Mouse (Mus musculus) kidney, adult 8-10 months (tissue): Measurements from ENCODE around the gene Il22ra1.
A peak's percentile ranks its signal among the peaks of the same experiment; 100 is the strongest.
"Not testable (repeated sequence)": the region's sequence is repeated elsewhere in the genome, so short reads cannot be mapped to it uniquely, and the experiment has no call there.

ENCODE experiments used
- DNase-seq, 2 experiments: peaks; one replicate each; pipeline ENCODE4 v3.0.0; 2022

Il22ra1 gene

GRCm38 (mm10) chr4:135727817-135728216 is at the start of gene Il22ra1:
Gene Il22ra1, plus strand, starts transcription at chr4:135728172.
- DNase-seq: peak; percentile 92 to 93

DNA sequence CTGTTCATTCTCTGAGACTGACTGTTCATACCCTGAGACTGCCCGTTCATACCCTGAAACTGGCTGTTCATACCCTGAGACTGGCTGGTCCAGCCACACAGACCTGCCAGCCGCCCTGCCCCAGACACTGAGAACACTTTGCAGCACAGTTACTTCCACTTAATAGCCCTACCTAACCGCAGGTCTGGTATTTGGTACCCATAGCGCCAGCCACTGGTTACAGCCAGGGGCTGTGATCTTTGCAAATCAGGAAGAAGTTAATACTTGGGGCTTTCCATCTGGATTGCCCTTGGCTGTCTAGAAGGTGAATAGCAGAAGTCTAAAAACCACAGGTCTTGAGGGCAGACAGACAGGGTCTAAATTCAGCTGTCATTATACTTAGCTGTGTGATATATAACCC is 48.7 kb upstream of the Il22ra1 start:
- no peak for DNase-seq

GRCm38 (mm10) chr4:135681789-135682188 is 46.2 kb upstream of the Il22ra1 start:
- DNase-seq: no peak

GRCm38 (mm10) chr4:135683553-135683952 is 44.4 kb upstream of the Il22ra1 start:
- DNase-seq: peak; percentile 31 to 61

DNA sequence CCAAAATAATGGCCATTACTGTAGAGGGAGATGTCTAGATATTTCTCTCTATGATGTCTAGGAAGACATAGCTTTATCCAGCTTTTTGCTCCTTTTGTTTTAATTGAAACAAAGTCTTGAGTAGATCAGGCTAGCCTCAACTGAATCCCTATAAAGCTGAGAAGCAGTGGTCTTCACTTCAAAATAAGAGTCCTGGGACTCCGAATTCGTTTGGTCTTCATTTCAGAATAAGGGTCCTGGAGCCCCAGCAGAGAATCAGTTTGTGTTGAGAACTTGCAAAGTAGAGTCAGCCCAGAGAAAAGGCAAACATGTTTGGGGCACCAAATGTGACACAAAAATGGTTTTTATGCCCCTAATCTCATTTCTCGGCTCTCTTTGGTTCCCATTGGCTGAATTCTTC is 43.2 kb upstream of the Il22ra1 start:
- no peak for DNase-seq

DNA sequence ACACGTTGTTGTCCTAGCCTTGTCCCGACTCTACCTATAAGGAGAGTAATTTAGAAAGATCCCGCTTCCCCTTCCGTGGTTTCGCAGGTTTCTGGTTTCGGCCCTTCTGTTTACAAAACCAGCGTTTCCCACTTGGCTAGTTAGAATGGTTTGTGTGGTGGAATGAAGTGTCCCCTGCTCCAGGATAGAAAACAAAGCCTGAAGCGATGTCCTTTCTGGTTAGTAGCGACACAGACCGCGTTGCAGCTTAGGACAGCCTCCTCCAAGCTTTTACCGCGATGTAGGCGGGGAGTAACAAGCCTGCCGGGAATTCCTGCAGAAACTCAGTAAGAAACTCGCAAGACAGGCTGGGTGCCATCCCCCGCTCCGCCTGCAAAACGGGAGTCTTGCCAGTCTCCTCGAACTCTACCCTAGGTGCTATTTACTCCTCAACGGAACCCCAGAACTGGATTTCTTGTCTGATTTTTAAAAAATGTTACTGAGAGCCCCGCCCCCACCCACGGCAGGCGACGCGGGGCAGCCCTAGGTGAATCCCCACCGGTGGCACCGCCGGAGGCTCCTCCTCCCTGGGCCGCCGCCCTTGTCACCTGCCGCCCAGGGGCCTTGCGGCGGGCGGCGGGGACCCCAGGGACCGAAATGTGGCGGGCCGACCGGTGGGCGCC is 41.9 kb upstream of the Il22ra1 start, which contains the start of gene Ifnlr1:
Gene Ifnlr1, plus strand, starts transcription at position 382 of the 662 bp plus-strand sequence.
- peak; percentile 49 to 55 for DNase-seq

DNA sequence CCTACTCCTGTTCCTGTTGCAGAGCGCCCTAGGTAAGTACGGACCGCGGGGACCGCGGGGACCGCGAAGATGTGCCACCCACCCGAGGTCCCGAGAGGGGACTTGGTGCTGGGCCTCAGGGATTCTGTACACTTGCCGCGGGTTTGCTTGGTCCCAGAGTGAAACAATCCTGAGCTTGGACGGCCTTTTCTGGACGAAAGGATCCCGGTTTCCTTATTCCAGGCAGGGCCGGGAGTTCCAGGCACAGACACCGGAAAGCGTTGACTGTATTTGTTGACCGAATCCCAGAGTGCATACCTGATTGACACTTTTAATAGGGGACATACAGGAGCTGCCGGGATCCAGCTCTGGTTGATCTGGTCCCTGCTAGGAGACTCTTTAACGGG is 41.4 kb upstream of the Il22ra1 start:
- DNase-seq: no peak

GRCm38 (mm10) chr4:135689797-135690196 is 38.2 kb upstream of the Il22ra1 start:
- no peak for DNase-seq

- peak; percentile 21 to 43 for DNase-seq
Observed at GRCm38 (mm10) chr4:135690241-135690640, 37.7 kb upstream of the Il22ra1 start.

DNA sequence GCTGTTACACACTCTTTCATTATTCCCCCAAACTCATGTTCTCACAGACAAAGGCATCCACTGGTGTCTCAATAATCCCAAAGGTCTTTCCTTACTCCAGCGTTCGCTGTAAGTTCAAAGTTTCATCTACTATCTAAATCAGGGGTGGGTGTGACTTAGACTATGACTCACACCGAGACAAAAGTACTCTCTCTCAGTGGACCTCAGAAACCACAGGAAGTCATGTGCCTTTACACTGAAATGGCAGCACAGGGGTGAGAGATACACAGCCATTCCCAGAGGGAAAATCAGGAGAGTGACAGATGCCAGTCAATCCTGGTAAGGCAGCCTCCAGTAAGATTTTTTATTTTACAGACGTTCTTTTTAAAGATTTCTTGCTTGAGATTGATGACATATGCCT is 35.1 kb upstream of the Il22ra1 start:
- no peak for DNase-seq

DNA sequence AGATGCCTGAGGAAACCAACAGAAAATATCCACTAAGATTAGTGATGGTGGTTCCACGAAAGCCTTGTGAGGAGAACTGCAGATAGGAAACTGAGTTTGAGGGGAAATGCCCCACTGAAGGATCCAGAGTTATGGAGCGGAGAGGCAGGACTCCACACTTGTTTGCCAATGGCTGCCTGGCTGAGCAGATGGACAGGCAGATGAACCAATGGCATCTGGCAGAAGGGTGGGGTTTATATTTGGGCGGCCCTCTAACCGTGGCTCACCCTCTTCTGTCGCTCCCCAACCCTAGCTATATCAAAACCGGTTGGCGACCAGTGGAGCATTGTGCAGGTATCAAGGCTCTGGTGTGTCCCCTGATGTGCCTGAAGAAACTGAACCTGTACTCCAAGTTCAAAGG is 29.5 kb upstream of the Il22ra1 start:
- no peak for DNase-seq

DNA sequence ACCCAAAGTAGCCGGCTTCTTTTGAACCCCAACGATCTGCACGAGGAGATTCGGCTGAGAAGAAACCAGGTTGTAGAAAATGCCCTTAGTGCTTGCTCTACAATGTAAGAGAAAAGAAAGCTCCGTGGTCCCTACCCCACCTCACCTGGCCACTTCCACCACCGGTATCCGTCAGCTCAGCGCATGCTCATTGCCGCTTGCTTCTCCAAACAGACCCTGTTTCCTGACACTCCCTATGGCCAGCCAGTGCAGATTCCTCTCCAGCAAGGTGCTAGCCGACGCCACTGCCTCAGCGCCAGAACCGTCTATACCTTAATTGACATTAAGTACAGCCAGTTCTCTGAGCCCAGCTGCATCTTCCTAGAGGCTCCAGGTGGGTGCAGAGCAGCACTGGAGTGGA is 24.5 kb upstream of the Il22ra1 start:
- no peak for DNase-seq

DNA sequence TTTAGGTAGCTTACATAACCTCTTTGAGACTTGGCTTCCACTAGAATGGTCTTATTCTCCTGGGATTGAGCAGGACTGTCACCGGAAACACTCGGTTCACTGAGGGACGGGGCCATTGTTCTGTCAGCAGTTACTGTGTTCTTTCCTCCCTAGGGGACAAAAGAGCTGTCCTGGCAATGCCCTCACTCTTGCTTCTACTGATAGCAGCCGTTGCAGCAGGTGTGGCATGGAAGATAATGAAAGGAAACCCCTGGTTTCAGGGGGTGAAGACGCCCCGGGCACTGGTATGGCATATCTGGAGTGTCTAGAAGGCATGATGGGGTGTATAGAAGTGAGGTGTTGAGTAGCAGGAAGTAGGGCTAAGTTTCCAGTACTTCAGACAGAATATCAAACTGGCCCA is 24.0 kb upstream of the Il22ra1 start:
- peak in 1 of 2 experiments; percentile 62 for DNase-seq

GRCm38 (mm10) chr4:135706045-135706444 is 21.9 kb upstream of the Il22ra1 start:
- DNase-seq: no peak

DNA sequence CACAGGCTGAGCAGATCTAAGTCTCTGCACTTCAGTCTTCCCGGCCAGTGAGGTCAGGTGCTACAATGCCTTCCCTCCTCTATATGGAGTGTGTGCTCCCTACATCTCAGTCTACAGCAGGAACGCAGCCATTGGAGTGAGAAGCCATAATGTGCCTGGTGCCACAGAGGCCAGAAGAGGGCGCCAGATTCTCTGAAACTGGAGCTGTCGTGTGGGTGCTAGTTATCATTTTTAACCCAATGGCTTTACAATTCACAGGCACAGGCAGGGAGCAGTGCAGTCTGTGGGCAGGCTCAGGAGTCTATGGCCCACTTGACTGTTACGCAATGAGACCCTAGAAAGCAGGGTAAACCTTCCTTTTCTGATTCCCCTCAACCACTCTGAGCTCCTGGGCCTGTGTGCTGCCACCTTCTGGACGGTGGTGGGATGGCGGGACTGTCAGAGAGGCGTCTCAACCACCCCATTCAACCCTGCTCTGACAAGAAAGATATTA is 18.9 kb upstream of the Il22ra1 start:
- peak; percentile 57 to 86 for DNase-seq

- no peak for DNase-seq
Observed at GRCm38 (mm10) chr4:135709621-135710020, 18.4 kb upstream of the Il22ra1 start.

DNA sequence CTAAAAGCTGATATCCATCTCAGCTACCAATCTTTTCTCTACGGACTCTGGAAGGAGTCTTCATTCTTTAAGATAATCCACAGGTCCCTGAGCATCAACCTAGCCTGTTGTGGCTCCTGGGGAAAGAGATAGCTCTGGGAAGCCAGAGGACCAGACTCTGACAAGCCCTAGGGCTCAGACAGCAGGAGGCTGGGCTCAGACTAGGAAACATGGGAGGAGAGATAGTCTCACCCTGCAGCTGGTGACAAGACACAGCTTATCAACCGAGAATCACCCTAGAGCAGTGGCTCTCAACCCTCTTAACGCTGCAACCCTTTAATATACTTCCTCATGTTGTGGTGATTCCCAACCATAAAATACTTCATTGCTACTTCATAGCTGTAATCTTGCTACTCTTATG is 17.6 kb upstream of the Il22ra1 start:
- DNase-seq: no peak

GRCm38 (mm10) chr4:135714776-135715175 is 13.2 kb upstream of the Il22ra1 start:
- DNase-seq: no peak

- not testable (repeated sequence) for DNase-seq
Observed at GRCm38 (mm10) chr4:135716438-135716837, 11.5 kb upstream of the Il22ra1 start.

GRCm38 (mm10) chr4:135722540-135723290 is 5.3 kb upstream of the Il22ra1 start:
- peak in 1 of 2 experiments; percentile 20 for DNase-seq

- no peak for DNase-seq
Observed at GRCm38 (mm10) chr4:135726416-135726815, 1.6 kb upstream of the Il22ra1 start.

DNA sequence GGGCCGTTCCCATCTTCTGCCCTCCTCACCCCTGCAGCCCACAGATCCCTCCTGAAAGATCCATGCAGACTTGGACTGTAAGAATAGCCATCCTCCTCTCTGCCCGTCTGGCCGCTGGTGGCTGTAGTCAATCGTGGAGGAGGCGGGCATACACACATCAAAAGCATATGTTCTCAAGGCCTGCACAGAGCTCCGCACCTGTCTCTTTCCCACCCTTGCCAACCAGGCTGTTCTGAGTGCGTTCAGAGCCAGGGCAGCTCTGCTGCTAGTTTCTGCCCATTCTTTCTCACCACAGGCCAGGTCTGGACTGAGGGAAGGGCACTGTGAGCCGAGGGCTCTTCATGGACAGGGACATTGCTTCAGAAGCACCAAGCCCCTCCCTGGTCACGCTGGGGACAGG is 2.2 kb downstream of the Il22ra1 start:
- DNase-seq: no peak

- no peak for DNase-seq
Observed at GRCm38 (mm10) chr4:135730951-135731350, 3.0 kb downstream of the Il22ra1 start.

DNA sequence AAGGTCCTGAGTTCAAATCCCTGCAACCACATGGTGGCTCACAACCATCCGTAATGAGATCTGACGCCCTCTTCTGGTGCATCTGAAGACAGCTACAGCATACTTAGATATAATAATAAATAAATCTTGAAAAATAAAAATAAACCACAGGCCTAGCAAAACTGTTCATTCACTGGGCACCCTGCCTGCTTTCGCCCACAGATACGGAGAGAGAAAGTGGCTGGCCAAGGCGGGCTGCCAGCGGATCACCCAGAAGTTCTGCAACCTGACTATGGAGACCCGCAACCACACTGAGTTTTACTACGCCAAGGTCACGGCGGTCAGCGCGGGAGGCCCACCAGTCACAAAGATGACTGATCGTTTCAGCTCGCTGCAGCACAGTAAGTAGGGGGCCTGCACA is 5.9 kb downstream of the Il22ra1 start:
- no peak for DNase-seq
